Mouse (Mus musculus) heart, adult 2 months (tissue): ENCODE measurements around the gene Brat1. TPM values are rescaled to one million over a fixed set of nuclear protein-coding genes. Genes with fewer than 3 reads are reported as not detected.

Experiments
- DNase-seq, 2 experiments: peaks; one replicate each; pipeline ENCODE4 v3.0.0; 2021
- H3K27ac ChIP-seq: fragments of 200-600 bp; 2 replicates; pipeline ENCODE4 v1.8.1; 2022
- H3K27me3 ChIP-seq: fragments of 200-500 bp; 2 replicates; pipeline ENCODE4 v1.6.1; 2012; ENCODE audit warnings: mild to moderate bottlenecking, low read length, inconsistent platforms, mixed read lengths; ENCODE audit not compliant: control insufficient read depth, insufficient read depth
- H3K36me3 ChIP-seq: fragments of 200-500 bp; 2 replicates; pipeline ENCODE4 v1.6.1; 2012; ENCODE audit warnings: low read length, inconsistent platforms; ENCODE audit not compliant: control insufficient read depth, insufficient read depth
- H3K4me1 ChIP-seq: fragments of 200-500 bp; 2 replicates; pipeline ENCODE4 v1.6.1; 2011; ENCODE audit warnings: low read length; ENCODE audit not compliant: control insufficient read depth, insufficient read depth
- H3K4me3 ChIP-seq: fragments of 200-600 bp; 2 replicates; pipeline ENCODE4 v1.8.1; 2022
- H3K79me2 ChIP-seq: fragments of 200-500 bp; replicated peaks from 2 replicates; pipeline ENCODE4 v1.6.1; 2012; ENCODE audit warnings: mild to moderate bottlenecking, inconsistent platforms, low read length, moderate library complexity, mixed read lengths; ENCODE audit not compliant: control insufficient read depth, insufficient read depth
- H3K9ac ChIP-seq: fragments of 200-500 bp; 2 replicates; pipeline ENCODE4 v1.6.1; 2012; ENCODE audit warnings: low read depth, mild to moderate bottlenecking, control low read depth, inconsistent platforms, low read length, mixed read lengths
- CTCF ChIP-seq: fragments of 200-600 bp; IDR thresholded peaks from 2 replicates; pipeline ENCODE4 v1.8.1; 2022; ENCODE audit warnings: antibody characterized with exemption, mild to moderate bottlenecking, moderate library complexity
- EP300 ChIP-seq: fragments of 200-500 bp; IDR thresholded peaks from 2 replicates; pipeline ENCODE4 v1.6.1; 2011; ENCODE audit warnings: low read depth, low read length, control low read depth; ENCODE audit not compliant: insufficient read depth
- POLR2A ChIP-seq: fragments of 200-500 bp; IDR thresholded peaks from 2 replicates; pipeline ENCODE4 v1.6.1; 2011; ENCODE audit warnings: mild to moderate bottlenecking, low read depth, low read length, control low read depth; ENCODE audit not compliant: insufficient read depth
- WGBS: fragments of 180-500 bp; shearing (Covaris S2); methylation state at CpG from one replicate; pipeline ENCODE4 v1.1.7; 2018; 5-methylcytosine and 5-hydroxymethylcytosine counted together
- intact Hi-C: fragments of 180-260 bp; cut with DNase I; formaldehyde crosslinking; loops from one replicate; pipeline ENCODE4 v1.15.1; 2025
- polyA plus RNA-seq: library from polyadenylated mRNA; depleted of rRNA; stranded (reverse); fragments of >200 nt; gene quantifications from 2 replicates; pipeline ENCODE4 v1.2.3, GENCODE M21; 2012
- total RNA-seq, 2 experiments: library from RNA; stranded (reverse); gene quantifications; 2 replicates each; pipeline ENCODE4 v1.2.3; 2021

The Brat1 gene
- total and polyA plus RNA-seq, 3 experiments, result 6.4 to 11.0 (median 8.2) TPM

GRCm38 (mm10) chr5:140688434-140688833 is 16.4 kb upstream of the Brat1 start:
- no peak overlapping the region for H3K9ac ChIP-seq
- H3K79me2 ChIP-seq, result no peaks in the 10 kb centered on the region
- H3K36me3 ChIP-seq, result no peaks in the 10 kb centered on the region
- no peak overlapping the region for H3K27ac ChIP-seq
- intact Hi-C loops, result no loop called here
- H3K4me3 ChIP-seq, result no peak overlapping the region
- 74% methylated on average over 3 of the region's 3 CpGs for WGBS
- no peak for TF ChIP-seq EP300
- TF ChIP-seq CTCF, result no peak
- no peak for TF ChIP-seq POLR2A
- H3K4me1 ChIP-seq, result no peaks in the 10 kb centered on the region
- H3K27me3 ChIP-seq, result no peaks in the 10 kb centered on the region
- no peak for DNase-seq

- no peaks in the 10 kb centered on the region for H3K36me3 ChIP-seq
- no peaks in the 10 kb centered on the region for H3K27me3 ChIP-seq
- no peak overlapping the region for H3K4me3 ChIP-seq
- 92% methylated on average over 7 of the region's 7 CpGs for WGBS
- H3K4me1 ChIP-seq, result no peaks in the 10 kb centered on the region
- H3K27ac ChIP-seq, result no peak overlapping the region
- intact Hi-C loops, result no loop called here
- no peak for DNase-seq
- TF ChIP-seq CTCF, result no peak
- TF ChIP-seq EP300, result no peak
- no peak for TF ChIP-seq POLR2A
- no peaks in the 10 kb centered on the region for H3K79me2 ChIP-seq
- no peak overlapping the region for H3K9ac ChIP-seq
These were observed 8.8 kb upstream of the Brat1 start for GRCm38 (mm10) chr5:140695987-140696386.

- intact Hi-C loops, result no loop called here
- Histone ChIP-seq H3K79me2 (no peaks in the 10 kb centered on the region), H3K27me3 (no peaks in the 10 kb centered on the region), H3K4me3 (no peak overlapping the region), H3K9ac (no peak overlapping the region), H3K36me3 (no peaks in the 10 kb centered on the region), H3K4me1 (peaks cover 5% of the 10 kb centered on the region; the same call in 1 of the 2 replicates), H3K27ac (no peak overlapping the region)
- no peak for DNase-seq
- TF ChIP-seq EP300, result no peak
- WGBS, result 47% methylated on average over 9 of the region's 9 CpGs
These were observed 5.0 kb upstream of the Brat1 start for GRCm38 (mm10) chr5:140699776-140700175.

- intact Hi-C loops, result no loop called here
- Histone ChIP-seq H3K27me3 (no peaks in the 10 kb centered on the region), H3K36me3 (no peaks in the 10 kb centered on the region), H3K27ac (peak overlapping the region; percentile 73), H3K4me1 (peaks cover 8% of the 10 kb centered on the region), H3K9ac (peak overlapping the region; percentile 92), H3K4me3 (peak overlapping the region; percentile 95), H3K79me2 (no peaks in the 10 kb centered on the region)
- TF ChIP-seq CTCF (no peak), EP300 (no peak), POLR2A (no peak)
- WGBS, result 2% methylated on average over 24 of the region's 25 CpGs
- no peak for DNase-seq
These were observed 3.1 kb upstream of the Brat1 start for GRCm38 (mm10) chr5:140701661-140702060.

GRCm38 (mm10) chr5:140702103-140702513 is 2.7 kb upstream of the Brat1 start, which contains the start of gene Iqce:
Gene Iqce (minus strand): TSS chr5:140702378.
- WGBS, result 1% methylated on average over 33 of the region's 33 CpGs
- TF ChIP-seq POLR2A (peak; percentile 51; the same call in 1 of the 2 replicates), CTCF (no peak), EP300 (0 out of 2 replicates have a peak, but pooled peaks have one; percentile 14)
- H3K27me3 ChIP-seq, result no peaks in the 10 kb centered on the region
- H3K36me3 ChIP-seq, result no peaks in the 10 kb centered on the region
- peak within 1 kb of the TSS; percentile 92 for H3K9ac ChIP-seq
- H3K79me2 ChIP-seq, result no peaks in the 10 kb centered on the region
- intact Hi-C loops, result no loop called here
- peaks cover 8% of the 10 kb centered on the region for H3K4me1 ChIP-seq
- H3K4me3 ChIP-seq, result peak within 1 kb of the TSS; percentile 95
- H3K27ac ChIP-seq, result peak within 1 kb of the TSS; percentile 73
- DNase-seq, result peak; percentile 95 to 96

GRCm38 (mm10) chr5:140702618-140703175 is 2.1 kb upstream of the Brat1 start:
- 67% methylated on average over 19 of the region's 19 CpGs for WGBS
- DNase-seq, result peak in 1 of 2 experiments; percentile 17
- TF ChIP-seq POLR2A (no peak), CTCF (no peak), EP300 (no peak)
- Histone ChIP-seq H3K9ac (peak overlapping the region; percentile 36), H3K27me3 (no peaks in the 10 kb centered on the region), H3K4me1 (peaks cover 8% of the 10 kb centered on the region), H3K79me2 (no peaks in the 10 kb centered on the region), H3K27ac (peak overlapping the region; percentile 73), H3K36me3 (no peaks in the 10 kb centered on the region), H3K4me3 (peak overlapping the region; percentile 95)
- intact Hi-C loops, result no loop called here
